Mouse (Mus musculus) thymus, postnatal 25 days (tissue): ENCODE measurements around the gene Zbtb12.
A peak's percentile ranks its signal among the peaks of the same experiment; 100 is the strongest.
"Not testable (repeated sequence)": the region's sequence is repeated elsewhere in the genome, so short reads cannot be mapped to it uniquely, and the experiment has no call there.

Experiments used
- DNase-seq: peaks from one replicate; pipeline ENCODE4 v3.0.0; 2022

Zbtb12 gene

GRCm38 (mm10) chr17:34874321-34874720, 5.0 kb upstream of the Zbtb12 start:
- DNase-seq: no peak

DNA sequence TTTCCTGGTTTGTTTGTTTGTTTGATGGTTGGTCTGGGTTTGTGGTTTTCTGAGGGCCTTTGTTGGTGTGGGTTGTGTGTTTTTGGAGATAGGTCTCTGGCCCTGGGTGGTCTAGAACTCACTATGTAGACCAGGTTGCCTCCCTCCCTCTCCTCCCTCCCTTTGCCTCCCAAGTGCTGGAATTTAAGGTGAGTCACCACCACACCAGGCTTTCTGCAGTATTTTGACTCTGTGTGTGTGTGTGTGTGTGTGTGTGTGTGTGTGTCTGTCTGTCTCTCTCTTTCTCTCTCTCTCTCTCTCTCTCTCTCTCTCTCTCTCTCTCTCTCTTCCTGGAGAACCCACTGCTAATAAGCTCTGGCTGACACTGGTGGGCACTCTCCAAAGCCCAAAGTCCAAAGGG, 1.9 kb downstream of the Zbtb12 start:
- no peak for DNase-seq

DNA sequence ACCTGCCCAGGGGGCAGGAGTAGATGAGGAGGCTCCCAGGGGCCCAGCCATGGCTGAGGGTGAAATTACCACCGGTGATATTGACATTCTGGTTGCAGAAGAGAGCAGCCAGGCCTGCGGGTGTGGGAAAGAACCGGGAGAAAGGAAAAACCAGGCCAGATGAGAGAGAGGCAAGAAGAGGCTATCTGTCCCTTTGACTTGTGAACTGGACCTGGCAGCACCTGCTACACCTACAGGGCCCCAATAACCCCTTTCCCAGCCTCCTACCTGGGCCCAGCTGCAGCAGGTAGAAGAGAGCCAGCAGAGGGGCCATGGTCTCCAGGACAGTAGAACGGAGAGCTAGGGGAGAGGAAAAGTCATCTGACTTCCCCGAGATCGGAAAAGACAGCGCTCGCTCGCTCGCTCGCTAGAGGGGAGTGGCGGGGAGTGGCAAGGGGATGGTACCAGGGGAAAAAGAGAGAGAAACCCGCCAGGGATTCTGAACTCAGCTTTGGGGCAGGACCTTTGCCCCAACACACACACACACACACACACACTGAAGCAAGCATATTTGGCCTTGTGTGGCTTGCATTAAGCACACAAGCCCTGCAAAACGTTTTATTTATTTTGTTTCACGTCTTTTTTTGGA, 2.5 kb downstream of the Zbtb12 start, which contains the start of gene Gm20547:
Gene Gm20547 (minus strand): TSS at position 360 of the 628 bp plus-strand sequence.
- no peak for DNase-seq

DNA sequence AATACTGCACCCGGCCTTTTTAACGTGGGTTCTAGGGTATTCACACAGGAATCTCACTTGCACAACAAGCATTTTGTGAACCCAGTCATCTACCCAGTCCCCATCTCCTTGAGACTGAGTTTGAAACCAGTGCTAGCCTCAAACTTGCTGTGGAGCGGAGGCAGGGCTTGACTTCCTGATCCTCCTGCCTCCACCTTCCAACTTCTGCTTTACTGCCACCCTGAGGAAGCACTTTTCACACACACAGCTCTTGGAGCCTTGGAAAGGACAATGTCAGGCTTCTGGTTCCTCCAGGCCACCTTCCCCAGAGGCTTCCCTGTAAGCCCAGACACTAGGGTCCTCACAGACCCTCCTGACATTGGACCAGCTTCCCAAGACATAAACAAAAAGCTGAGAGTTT, 4.0 kb downstream of the Zbtb12 start:
- DNase-seq: no peak

DNA sequence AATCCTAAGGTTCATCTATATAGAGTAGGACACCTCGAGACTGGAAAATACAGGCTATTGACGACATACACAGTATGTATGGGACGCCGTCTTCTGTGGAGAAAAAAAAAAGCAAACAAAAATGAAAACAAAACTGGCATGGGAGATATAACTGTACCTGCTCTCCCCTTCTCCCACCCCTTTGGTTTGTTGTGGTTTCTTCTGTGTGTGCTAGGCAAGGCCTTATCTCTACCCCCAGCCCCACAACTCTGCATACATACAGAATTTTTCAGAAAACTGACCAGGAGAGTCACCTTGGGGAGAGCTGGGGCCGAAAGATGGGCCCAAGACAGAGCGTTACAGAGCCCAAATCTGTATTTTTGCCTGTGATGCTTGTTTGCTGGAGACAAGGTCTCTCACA, 5.4 kb downstream of the Zbtb12 start:
- no peak for DNase-seq

- no peak for DNase-seq
These were observed 6.3 kb downstream of the Zbtb12 start for GRCm38 (mm10) chr17:34885615-34886014.

- no peak for DNase-seq
These were observed 8.7 kb downstream of the Zbtb12 start for GRCm38 (mm10) chr17:34887942-34888341.

DNA sequence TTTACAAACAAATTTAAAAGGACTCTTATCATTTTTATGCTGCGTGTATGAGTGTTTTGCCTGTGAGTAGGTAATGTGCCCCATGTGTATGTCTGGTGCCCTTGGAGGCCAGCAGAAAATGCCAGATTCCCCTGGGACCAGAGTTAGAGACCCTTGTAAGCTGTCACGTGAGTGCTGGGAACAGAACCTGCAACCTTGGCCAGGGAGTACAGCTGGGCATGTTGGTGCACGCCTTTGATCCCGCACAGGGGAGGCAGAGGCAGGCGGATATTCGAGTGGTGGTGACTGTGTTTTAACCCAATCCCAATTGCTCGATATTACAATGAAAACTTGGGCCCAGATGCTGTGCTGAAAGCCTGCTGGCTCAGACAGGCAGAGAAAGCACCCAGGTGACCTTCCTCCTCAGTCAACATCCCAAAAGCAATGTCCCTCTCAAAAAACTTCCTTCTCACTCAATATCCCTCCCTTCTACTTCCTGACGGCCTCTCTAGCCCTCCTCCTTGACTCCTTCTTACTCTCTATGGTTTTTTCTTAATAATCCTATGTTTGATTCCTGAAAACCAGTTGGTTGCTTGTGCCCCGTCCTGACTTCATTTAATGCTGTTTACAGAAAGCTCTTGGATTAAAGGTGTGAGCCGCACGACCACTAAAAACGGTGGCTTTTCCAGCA, 10.9 kb downstream of the Zbtb12 start:
- DNase-seq: no peak

- no peak for DNase-seq
These were observed 12.1 kb downstream of the Zbtb12 start for GRCm38 (mm10) chr17:34891377-34891776.

- DNase-seq: no peak
These were observed 14.0 kb downstream of the Zbtb12 start for GRCm38 (mm10) chr17:34893072-34893824.

GRCm38 (mm10) chr17:34894074-34894597, 14.9 kb downstream of the Zbtb12 start:
- peak; percentile 94 for DNase-seq

GRCm38 (mm10) chr17:34894801-34895530, 15.7 kb downstream of the Zbtb12 start:
- DNase-seq: peak; percentile 44

- no peak for DNase-seq
These were observed 16.4 kb downstream of the Zbtb12 start for GRCm38 (mm10) chr17:34895724-34896123.

GRCm38 (mm10) chr17:34896366-34896765, 17.1 kb downstream of the Zbtb12 start:
- peak; percentile 36 for DNase-seq

- DNase-seq: no peak
These were observed 18.3 kb downstream of the Zbtb12 start for GRCm38 (mm10) chr17:34897373-34898159.

- DNase-seq: peak; percentile 85
These were observed 18.9 kb downstream of the Zbtb12 start, which contains the start of the genes C2 and Ehmt2 for GRCm38 (mm10) chr17:34898160-34898586. Gene C2 (minus strand): TSS chr17:34898265. Gene Ehmt2 (plus strand): TSS chr17:34898469.

- no peak for DNase-seq
These were observed 19.4 kb downstream of the Zbtb12 start for GRCm38 (mm10) chr17:34898706-34899052.

GRCm38 (mm10) chr17:34899053-34899889, 20.0 kb downstream of the Zbtb12 start:
- peak; percentile 62 for DNase-seq

GRCm38 (mm10) chr17:34899890-34900243, 20.6 kb downstream of the Zbtb12 start:
- no peak for DNase-seq

DNA sequence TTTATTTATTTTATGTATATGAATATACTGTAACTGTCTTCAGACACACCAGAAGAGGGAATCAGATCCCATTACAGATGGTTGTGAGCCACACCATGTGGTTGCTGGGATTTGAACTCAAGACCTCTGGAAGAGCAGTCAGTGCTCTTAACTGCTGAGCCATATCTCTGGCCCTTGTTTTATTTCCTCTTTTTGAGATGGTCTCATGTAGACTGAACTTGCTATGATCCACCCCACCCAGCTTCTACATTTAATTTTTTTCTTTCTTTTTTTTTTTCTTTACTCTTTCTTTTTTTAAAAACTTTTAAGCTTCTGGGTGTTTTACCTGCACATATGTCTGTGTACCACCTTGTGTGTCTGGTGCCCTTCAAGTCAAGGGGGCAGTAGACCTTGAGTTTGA, 21.5 kb downstream of the Zbtb12 start:
- DNase-seq: not testable (repeated sequence)

- not testable (repeated sequence) for DNase-seq
These were observed 22.7 kb downstream of the Zbtb12 start for GRCm38 (mm10) chr17:34901948-34902347.
